Mouse (Mus musculus): ENCODE results near the gene Psme2. TPM values are rescaled to one million over a fixed set of nuclear protein-coding genes. Genes with fewer than 3 reads are reported as not detected.

Psme2 gene
- 178 and 199 TPM in 2 replicates for polyA plus RNA-seq (2015; fragmentation: Nextera tagmentation; extraction: Ambion mirVana)

- H3K36me3 ChIP-seq = peaks cover 38% of the 10 kb centered on the region
- no peaks in the 10 kb centered on the region for H3K9me3 ChIP-seq
- H3K27ac ChIP-seq (replicated peaks) = peak within 1 kb of the TSS; percentile 96
- no peaks in the 10 kb centered on the region for H3K27me3 ChIP-seq
- peak within 1 kb of the TSS; percentile 93 for H3K4me2 ChIP-seq
- peak; percentile 97 for ATAC-seq (ENCODE audit: low read depth)
- H3K4me3 ChIP-seq = peak within 1 kb of the TSS; percentile 72
- H3K4me1 ChIP-seq (replicated peaks) = peaks cover 37% of the 10 kb centered on the region
- 1% methylated on average over 22 of the region's 22 CpGs for WGBS
- H3K9ac ChIP-seq = peak within 1 kb of the TSS; percentile 91
Observed at GRCm38 (mm10) chr14:55590748-55591330, at the start of gene Psme2. TSS of gene Psme2 (minus strand) at chr14:55591113.

- Histone ChIP-seq H3K4me2 (no peak within 1 kb of the TSS), H3K4me3 (no peak within 1 kb of the TSS), H3K27ac (replicated peaks) (no peak within 1 kb of the TSS), H3K27me3 (no peaks in the 10 kb centered on the region), H3K9ac (no peak within 1 kb of the TSS), H3K36me3 (peaks cover 68% of the 10 kb centered on the region), H3K9me3 (no peaks in the 10 kb centered on the region), H3K4me1 (replicated peaks) (peaks cover 33% of the 10 kb centered on the region)
- no peak for ATAC-seq (ENCODE audit: low read depth)
- 92% methylated on average over 9 of the region's 9 CpGs for WGBS
Observed at GRCm38 (mm10) chr14:55637795-55638194, 46.9 kb upstream of the Psme2 start, which contains the start of gene Gm49378. TSS of gene Gm49378 (minus strand) at chr14:55637895.

GRCm38 (mm10) chr14:55635523-55636007 lies 44.7 kb upstream of the Psme2 start, which contains the start of gene Ipo4:
TSS of gene Ipo4 (minus strand) at chr14:55635957.
- Histone ChIP-seq H3K9ac (peak within 1 kb of the TSS; percentile 83), H3K4me3 (peak within 1 kb of the TSS; percentile 73), H3K4me2 (peak within 1 kb of the TSS; percentile 95), H3K4me1 (replicated peaks) (peaks cover 23% of the 10 kb centered on the region), H3K27me3 (no peaks in the 10 kb centered on the region), H3K9me3 (no peaks in the 10 kb centered on the region), H3K36me3 (peaks cover 79% of the 10 kb centered on the region), H3K27ac (replicated peaks) (peak within 1 kb of the TSS; percentile 85)
- 1% methylated on average over 33 of the region's 33 CpGs for WGBS
- ATAC-seq (ENCODE audit: low read depth) = peak; percentile 92

GRCm38 (mm10) chr14:55634874-55635522 lies 44.1 kb upstream of the Psme2 start:
- ATAC-seq (ENCODE audit: low read depth) = no peak; the same call in none of the 2 replicates
- Histone ChIP-seq H3K4me2 (peak overlapping the region; percentile 95), H3K36me3 (peaks cover 79% of the 10 kb centered on the region), H3K9me3 (no peaks in the 10 kb centered on the region), H3K27me3 (no peaks in the 10 kb centered on the region), H3K4me1 (replicated peaks) (peaks cover 23% of the 10 kb centered on the region), H3K27ac (replicated peaks) (peak overlapping the region; percentile 85), H3K4me3 (peak overlapping the region; percentile 73), H3K9ac (peak overlapping the region; percentile 83)
- WGBS = 4% methylated on average over 23 of the region's 23 CpGs

- 57% methylated on average over 5 of the region's 5 CpGs for WGBS
- ATAC-seq (ENCODE audit: low read depth) = no peak
Observed at GRCm38 (mm10) chr14:55629312-55629711, 38.4 kb upstream of the Psme2 start.

GRCm38 (mm10) chr14:55628077-55628827 lies 37.3 kb upstream of the Psme2 start:
- no peak for ATAC-seq (ENCODE audit: low read depth)
- Histone ChIP-seq H3K4me2 (no peak overlapping the region), H3K36me3 (peaks cover 99% of the 10 kb centered on the region), H3K27me3 (no peaks in the 10 kb centered on the region), H3K4me1 (replicated peaks) (no peaks in the 10 kb centered on the region), H3K27ac (replicated peaks) (no peak overlapping the region), H3K4me3 (no peak overlapping the region), H3K9ac (no peak overlapping the region), H3K9me3 (no peaks in the 10 kb centered on the region)
- WGBS = 81% methylated on average over 27 of the region's 27 CpGs

More at GRCm38 (mm10) chr14:55629312-55629711, 38.4 kb upstream of the Psme2 start:
- Histone ChIP-seq H3K4me2 (no peak overlapping the region), H3K36me3 (peaks cover 98% of the 10 kb centered on the region), H3K9me3 (no peaks in the 10 kb centered on the region), H3K4me1 (replicated peaks) (peaks cover 6% of the 10 kb centered on the region), H3K4me3 (no peak overlapping the region), H3K9ac (no peak overlapping the region), H3K27me3 (no peaks in the 10 kb centered on the region), H3K27ac (replicated peaks) (no peak overlapping the region)

GRCm38 (mm10) chr14:55618486-55619195 lies 27.7 kb upstream of the Psme2 start:
- Histone ChIP-seq H3K4me2 (peak overlapping the region; percentile 44), H3K27ac (replicated peaks) (peak overlapping the region; percentile 30; the same call in 1 of the 2 replicates), H3K27me3 (no peaks in the 10 kb centered on the region), H3K9me3 (no peaks in the 10 kb centered on the region), H3K36me3 (0 out of 2 replicates have a peak, but pooled peaks cover 4% of the 10 kb centered on the region), H3K4me1 (replicated peaks) (0 out of 2 replicates have a peak, but pooled peaks cover 4% of the 10 kb centered on the region), H3K9ac (peak overlapping the region; percentile 57), H3K4me3 (peak overlapping the region; percentile 36)
- peak; percentile 76; the same call in 1 of the 2 replicates for ATAC-seq (ENCODE audit: low read depth)
- 57% methylated on average over 22 of the region's 22 CpGs for WGBS

GRCm38 (mm10) chr14:55617822-55618221 lies 26.9 kb upstream of the Psme2 start, which contains the start of gene Rec8:
TSS of gene Rec8 (plus strand) at chr14:55618037.
- H3K36me3 ChIP-seq = no peaks in the 10 kb centered on the region
- peak within 1 kb of the TSS; percentile 57 for H3K9ac ChIP-seq
- no peaks in the 10 kb centered on the region for H3K27me3 ChIP-seq
- 19% methylated on average over 21 of the region's 21 CpGs for WGBS
- peak; percentile 85 for ATAC-seq (ENCODE audit: low read depth)
- H3K9me3 ChIP-seq = no peaks in the 10 kb centered on the region
- H3K27ac ChIP-seq (replicated peaks) = peak within 1 kb of the TSS; percentile 30; the same call in 1 of the 2 replicates
- H3K4me3 ChIP-seq = peak within 1 kb of the TSS; percentile 36
- H3K4me1 ChIP-seq (replicated peaks) = 0 out of 2 replicates have a peak, but pooled peaks cover 4% of the 10 kb centered on the region
- H3K4me2 ChIP-seq = peak within 1 kb of the TSS; percentile 44

- ATAC-seq (ENCODE audit: low read depth) = no peak
- Histone ChIP-seq H3K4me2 (no peak overlapping the region), H3K9me3 (no peaks in the 10 kb centered on the region), H3K27ac (replicated peaks) (no peak overlapping the region), H3K4me1 (replicated peaks) (0 out of 2 replicates have a peak, but pooled peaks cover 4% of the 10 kb centered on the region), H3K4me3 (no peak overlapping the region), H3K27me3 (no peaks in the 10 kb centered on the region), H3K36me3 (no peaks in the 10 kb centered on the region), H3K9ac (no peak overlapping the region)
- 73% methylated on average over 2 of the region's 2 CpGs for WGBS
Observed at GRCm38 (mm10) chr14:55616844-55617243, 25.9 kb upstream of the Psme2 start.

- no peaks in the 10 kb centered on the region for H3K27me3 ChIP-seq
- WGBS = 63% methylated on average over 2 of the region's 2 CpGs
- no peak overlapping the region for H3K9ac ChIP-seq
- no peak overlapping the region for H3K4me3 ChIP-seq
- H3K4me1 ChIP-seq (replicated peaks) = 0 out of 2 replicates have a peak, but pooled peaks cover 4% of the 10 kb centered on the region
- H3K36me3 ChIP-seq = 0 out of 2 replicates have a peak, but pooled peaks cover 2% of the 10 kb centered on the region
- no peaks in the 10 kb centered on the region for H3K9me3 ChIP-seq
- no peak overlapping the region for H3K4me2 ChIP-seq
- no peak overlapping the region for H3K27ac ChIP-seq (replicated peaks)
- no peak for ATAC-seq (ENCODE audit: low read depth)
Observed at GRCm38 (mm10) chr14:55615876-55616275, 25.0 kb upstream of the Psme2 start.

GRCm38 (mm10) chr14:55614565-55615178 lies 23.8 kb upstream of the Psme2 start:
- 0 out of 2 replicates have a peak, but pooled peaks cover 4% of the 10 kb centered on the region for H3K4me1 ChIP-seq (replicated peaks)
- no peak overlapping the region for H3K27ac ChIP-seq (replicated peaks)
- no peaks in the 10 kb centered on the region for H3K9me3 ChIP-seq
- ATAC-seq (ENCODE audit: low read depth) = no peak
- H3K4me2 ChIP-seq = no peak overlapping the region
- H3K36me3 ChIP-seq = peaks cover 11% of the 10 kb centered on the region
- H3K9ac ChIP-seq = no peak overlapping the region
- 83% methylated on average over 7 of the region's 7 CpGs for WGBS
- no peaks in the 10 kb centered on the region for H3K27me3 ChIP-seq
- H3K4me3 ChIP-seq = no peak overlapping the region
